Mouse (Mus musculus): ENCODE measurements at regions not wholly inside any gene's neighbourhood (a gene's known extent, or its start where the extent isn't known, plus 50 kb on each side); places are given as distances from the start of the nearest gene placed in this dataset.

GRCm38 (mm10) chr9:101476223-101476622 is 224.6 kb upstream of the Ppp2r3a start:
- Histone ChIP-seq H3K9me3 (replicated peaks) (no peaks in the 10 kb centered on the region), H3K36me3 (no peaks in the 10 kb centered on the region), H3K4me2 (no peak overlapping the region), H3K4me3 (replicated peaks) (no peak overlapping the region), H3K9ac (replicated peaks) (no peak overlapping the region), H3K27ac (replicated peaks) (no peak overlapping the region), H3K4me1 (peaks cover 19% of the 10 kb centered on the region), H3K27me3 (replicated peaks) (no peaks in the 10 kb centered on the region)
- WGBS: 69% methylated on average over 3 of the region's 3 CpGs
- no peak for ATAC-seq (ENCODE audit: low FRiP score)

GRCm38 (mm10) chr9:101473074-101473461 is 221.5 kb upstream of the Ppp2r3a start:
- Histone ChIP-seq H3K9me3 (replicated peaks) (no peaks in the 10 kb centered on the region), H3K4me2 (no peak overlapping the region), H3K27me3 (replicated peaks) (no peaks in the 10 kb centered on the region), H3K4me1 (peaks cover 19% of the 10 kb centered on the region), H3K4me3 (replicated peaks) (no peak overlapping the region), H3K27ac (replicated peaks) (peak overlapping the region; percentile 67), H3K9ac (replicated peaks) (no peak overlapping the region), H3K36me3 (no peaks in the 10 kb centered on the region)
- ATAC-seq (ENCODE audit: low FRiP score): no peak
- WGBS: 48% methylated on average over 4 of the region's 4 CpGs

GRCm38 (mm10) chr9:101472101-101473073 is 220.8 kb upstream of the Ppp2r3a start:
- H3K4me2 ChIP-seq: no peak overlapping the region
- WGBS: 13% methylated on average over 8 of the region's 8 CpGs
- H3K4me1 ChIP-seq: peaks cover 19% of the 10 kb centered on the region

GRCm38 (mm10) chr9:101471665-101472064 is 220.1 kb upstream of the Ppp2r3a start:
- peaks cover 19% of the 10 kb centered on the region for H3K4me1 ChIP-seq
- no peak overlapping the region for H3K4me3 ChIP-seq (replicated peaks)
- H3K27ac ChIP-seq (replicated peaks): peak overlapping the region; percentile 67
- no peak overlapping the region for H3K4me2 ChIP-seq
- ATAC-seq (ENCODE audit: low FRiP score): no peak
- 13% methylated on average over 3 of the region's 3 CpGs for WGBS
- no peaks in the 10 kb centered on the region for H3K27me3 ChIP-seq (replicated peaks)
- no peaks in the 10 kb centered on the region for H3K9me3 ChIP-seq (replicated peaks)
- H3K9ac ChIP-seq (replicated peaks): no peak overlapping the region
- H3K36me3 ChIP-seq: no peaks in the 10 kb centered on the region

More at GRCm38 (mm10) chr9:101472101-101473073, 220.8 kb upstream of the Ppp2r3a start:
- H3K36me3 ChIP-seq: no peaks in the 10 kb centered on the region
- peak overlapping the region; percentile 67 for H3K27ac ChIP-seq (replicated peaks)
- no peaks in the 10 kb centered on the region for H3K9me3 ChIP-seq (replicated peaks)
- H3K4me3 ChIP-seq (replicated peaks): no peak overlapping the region
- ATAC-seq (ENCODE audit: low FRiP score): peak; percentile 85
- no peak overlapping the region for H3K9ac ChIP-seq (replicated peaks)
- no peaks in the 10 kb centered on the region for H3K27me3 ChIP-seq (replicated peaks)

- Histone ChIP-seq H3K4me3 (replicated peaks) (no peak overlapping the region), H3K4me1 (peaks cover 19% of the 10 kb centered on the region), H3K27me3 (replicated peaks) (no peaks in the 10 kb centered on the region), H3K4me2 (no peak overlapping the region), H3K9ac (replicated peaks) (no peak overlapping the region), H3K9me3 (replicated peaks) (no peaks in the 10 kb centered on the region), H3K27ac (replicated peaks) (no peak overlapping the region), H3K36me3 (no peaks in the 10 kb centered on the region)
- ATAC-seq (ENCODE audit: low FRiP score): no peak
- 86% methylated on average over 3 of the region's 3 CpGs for WGBS
These were observed 218.2 kb upstream of the Ppp2r3a start for GRCm38 (mm10) chr9:101469756-101470155.

- Histone ChIP-seq H3K27ac (replicated peaks) (no peak overlapping the region), H3K9ac (replicated peaks) (no peak overlapping the region), H3K9me3 (replicated peaks) (no peaks in the 10 kb centered on the region), H3K36me3 (no peaks in the 10 kb centered on the region), H3K27me3 (replicated peaks) (no peaks in the 10 kb centered on the region), H3K4me1 (no peaks in the 10 kb centered on the region), H3K4me3 (replicated peaks) (no peak overlapping the region), H3K4me2 (peak overlapping the region; percentile 2; the same call in 1 of the 2 replicates)
- no peak for ATAC-seq (ENCODE audit: low FRiP score)
- WGBS: 34% methylated on average over 18 of the region's 18 CpGs
These were observed 213.3 kb upstream of the Ppp2r3a start for GRCm38 (mm10) chr9:101464727-101465427.

- no peaks in the 10 kb centered on the region for H3K27me3 ChIP-seq (replicated peaks)
- ATAC-seq (ENCODE audit: low FRiP score): no peak
- peaks cover 16% of the 10 kb centered on the region for H3K4me1 ChIP-seq
- no peak overlapping the region; the same call in 1 of the 2 replicates for H3K27ac ChIP-seq (replicated peaks)
- no peak overlapping the region for H3K4me3 ChIP-seq (replicated peaks)
- WGBS: 19% methylated on average over 11 of the region's 11 CpGs
- H3K9ac ChIP-seq (replicated peaks): no peak overlapping the region
- no peaks in the 10 kb centered on the region for H3K36me3 ChIP-seq
- H3K9me3 ChIP-seq (replicated peaks): no peaks in the 10 kb centered on the region
- H3K4me2 ChIP-seq: no peak overlapping the region
These were observed 207.5 kb upstream of the Ppp2r3a start for GRCm38 (mm10) chr9:101458947-101459627.

- no peak overlapping the region for H3K4me3 ChIP-seq (replicated peaks)
- whole genome bisulfite sequencing: 57% methylated on average over 10 of the region's 10 CpGs
- H3K27ac ChIP-seq (replicated peaks): no peak overlapping the region
- peaks cover 16% of the 10 kb centered on the region for H3K4me1 ChIP-seq
- no peak overlapping the region for H3K4me2 ChIP-seq
- H3K36me3 ChIP-seq: no peaks in the 10 kb centered on the region
- H3K9ac ChIP-seq (replicated peaks): no peak overlapping the region
- no peaks in the 10 kb centered on the region for H3K9me3 ChIP-seq (replicated peaks)
- no peaks in the 10 kb centered on the region for H3K27me3 ChIP-seq (replicated peaks)
- no peak; the same call in 1 of the 2 replicates for ATAC-seq (ENCODE audit: low FRiP score)
These were observed 206.8 kb upstream of the Ppp2r3a start for GRCm38 (mm10) chr9:101458306-101458946.

- H3K27ac ChIP-seq (replicated peaks): no peak overlapping the region
- 80% methylated on average over 2 of the region's 2 CpGs for WGBS
- H3K9ac ChIP-seq (replicated peaks): no peak overlapping the region
- no peaks in the 10 kb centered on the region for H3K4me1 ChIP-seq
- no peaks in the 10 kb centered on the region for H3K9me3 ChIP-seq (replicated peaks)
- no peak overlapping the region for H3K4me2 ChIP-seq
- no peaks in the 10 kb centered on the region for H3K36me3 ChIP-seq
- H3K27me3 ChIP-seq (replicated peaks): no peaks in the 10 kb centered on the region
- no peak overlapping the region for H3K4me3 ChIP-seq (replicated peaks)
- no peak for ATAC-seq (ENCODE audit: low FRiP score)
These were observed 194.7 kb upstream of the Ppp2r3a start for GRCm38 (mm10) chr9:101446316-101446715.

- no peak overlapping the region for H3K9ac ChIP-seq (replicated peaks)
- H3K4me2 ChIP-seq: no peak overlapping the region
- H3K4me1 ChIP-seq: no peaks in the 10 kb centered on the region
- H3K27me3 ChIP-seq (replicated peaks): no peaks in the 10 kb centered on the region
- no peak overlapping the region for H3K27ac ChIP-seq (replicated peaks)
- no peak overlapping the region for H3K4me3 ChIP-seq (replicated peaks)
- no peaks in the 10 kb centered on the region for H3K36me3 ChIP-seq
- no peaks in the 10 kb centered on the region for H3K9me3 ChIP-seq (replicated peaks)
- no peak for ATAC-seq (ENCODE audit: low FRiP score)
- 70% methylated on average over 5 of the region's 5 CpGs for WGBS
These were observed 194.2 kb upstream of the Ppp2r3a start for GRCm38 (mm10) chr9:101445764-101446163.

- H3K4me1 ChIP-seq: no peaks in the 10 kb centered on the region
- no peak for ATAC-seq (ENCODE audit: low FRiP score)
- H3K9ac ChIP-seq (replicated peaks): no peak overlapping the region
- WGBS: 97% methylated on average over 1 of the region's 1 CpGs
- H3K27me3 ChIP-seq (replicated peaks): no peaks in the 10 kb centered on the region
- no peak overlapping the region for H3K27ac ChIP-seq (replicated peaks)
- no peaks in the 10 kb centered on the region for H3K9me3 ChIP-seq (replicated peaks)
- no peak overlapping the region for H3K4me3 ChIP-seq (replicated peaks)
- H3K36me3 ChIP-seq: no peaks in the 10 kb centered on the region
- no peak overlapping the region for H3K4me2 ChIP-seq
These were observed 193.7 kb upstream of the Ppp2r3a start for GRCm38 (mm10) chr9:101445293-101445692.

All from neural tube, embryonic 15.5 days (tissue).